Mouse (Mus musculus): ENCODE data around the gene Ttc28.

DNA sequence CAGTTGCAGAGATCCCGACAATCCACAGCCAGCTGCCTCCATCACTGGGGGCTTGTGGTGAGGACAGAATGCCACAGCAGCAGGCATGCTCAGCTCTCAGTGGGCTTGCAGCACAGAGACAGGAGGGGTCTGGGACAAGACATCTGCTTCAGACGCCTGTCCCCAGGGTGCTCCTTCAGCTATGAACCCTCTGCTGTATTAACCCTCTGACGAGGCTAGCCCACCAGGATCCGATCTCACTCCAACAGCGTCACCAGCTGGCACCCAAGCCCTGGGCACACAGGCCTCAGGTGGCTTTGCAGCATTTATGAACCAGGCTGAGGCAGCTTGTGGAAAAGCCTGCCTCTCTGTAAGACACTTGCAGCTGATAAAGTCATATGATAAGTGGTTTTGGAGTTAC, 339.4 kb downstream of the Ttc28 start:
- TF ChIP-seq CTCF (IDR thresholded peaks at IDR 0.05; ENCODE audit: low read depth) (no peak), EP300 (IDR thresholded peaks at IDR 0.05; ENCODE audit: low read depth) (no peak)
